Mouse (Mus musculus) left cerebral cortex, postnatal 10 days (tissue): ENCODE results near the gene Tmem182. TPM values are rescaled to one million over a fixed set of nuclear protein-coding genes. Genes with fewer than 3 reads are reported as not detected.

ENCODE experiments used
- DNase-seq, 2 experiments: peaks; one replicate each; pipeline ENCODE4 v3.0.0; 2021 to 2022; ENCODE audit warnings: low spot score in 2 of 2, mixed read lengths in 1 of 2; ENCODE audit errors: extremely low spot score in 1 of 2
- intact Hi-C: fragments of 180-260 bp; cut with DNase I; formaldehyde crosslinking; loops from one replicate; pipeline ENCODE4 v1.15.1; 2025
- total RNA-seq, 2 experiments: library from RNA; stranded (reverse); gene quantifications; 2 replicates each; pipeline ENCODE4 v1.2.3; 2021

The Tmem182 gene
- total RNA-seq, 2 experiments from 2014 or later, result 0.16 to 0.24 TPM

- no peak for DNase-seq
- intact Hi-C loops, result loop anchor here (5.0 to 10.0 kb wide), 6 partner anchors 105 to 1893 kb away; no protein-coding TSS in a partner anchor
These were observed 84.2 kb downstream of the Tmem182 start for GRCm38 (mm10) chr1:40889617-40890016.

- intact Hi-C loops, result loop anchor here (10.0 kb wide), 1 partner anchor 385 kb away; no protein-coding TSS in a partner anchor
These were observed 84.8 kb downstream of the Tmem182 start for GRCm38 (mm10) chr1:40890246-40890645.

GRCm38 (mm10) chr1:40903712-40904111, 98.3 kb downstream of the Tmem182 start:
- intact Hi-C loops, result no loop called here
- DNase-seq, result no peak

More at GRCm38 (mm10) chr1:40890246-40890645, 84.8 kb downstream of the Tmem182 start:
- no peak for DNase-seq

Other genes with a start within 250 kb of the Tmem182 start
- gene Slc9a4, start 225.5 kb upstream of the Tmem182 start, total RNA-seq, result under 1 TPM; 0.49 to 0.88 TPM
- 1 to 10 TPM; 2.8 to 3.6 TPM for gene Slc9a2, start 125.0 kb upstream of the Tmem182 start, total RNA-seq
- 1 to 10 TPM; 4.7 to 5.0 TPM for gene Mfsd9, start 14.9 kb upstream of the Tmem182 start, total RNA-seq